In genomic region chr9:58299356-58299799, GRCm38 (mm10) we compare ENCODE assay signal across 12 mouse cellular contexts. TPM values are rescaled to one million over a fixed set of nuclear protein-coding genes. Genes with fewer than 3 reads are reported as not detected.
DNase-seq lines count a peak whose midpoint lies in the region; ATAC-seq and TF ChIP-seq lines count a peak whose summit lies in the region.
"Had no signal": no experiment of that assay in that cellular context is flagged by ENCODE, and none has a peak within 500 bp of the region (broad histone marks: within the 10 kb centered on the region; RNA-seq: fewer than 3 reads in every experiment).

No protein-coding gene starts in this region.

- WGBS in lung, postnatal 0 days = 53% methylated on average over 2 of the region's 2 CpGs
- 33% methylated on average over 2 of the region's 2 CpGs for WGBS in embryonic facial prominence, embryonic 15.5 days
- 38% methylated on average over 2 of the region's 2 CpGs for WGBS in stomach, embryonic 16.5 days
- WGBS in forebrain, embryonic 13.5 days = 60% methylated on average over 2 of the region's 2 CpGs
- 57% methylated on average over 2 of the region's 2 CpGs for WGBS in forebrain, embryonic 11.5 days

- H3K4me2 ChIP-seq in lung, postnatal 0 days (replicated peaks; ENCODE audit: low read depth, low read length) = no peak overlapping the region
- no peak overlapping the region for H3K4me2 ChIP-seq in embryonic facial prominence, embryonic 15.5 days (replicated peaks)
- no peak overlapping the region for H3K4me2 ChIP-seq in stomach, embryonic 16.5 days (ENCODE audit: low read depth, low read length)
- H3K4me2 ChIP-seq in forebrain, embryonic 13.5 days = no peak overlapping the region
- H3K4me2 ChIP-seq in forebrain, embryonic 11.5 days (ENCODE audit: low read depth, low read length, severe bottlenecking) = no peak overlapping the region
- H3K4me2 ChIP-seq: liver, embryonic 13.5 days; midbrain, embryonic 12.5 days had no signal

- H3K27ac ChIP-seq in lung, postnatal 0 days (ENCODE audit: low read length) = no peak overlapping the region
- 0 out of 2 replicates have a peak overlapping the region, but pooled peaks have one; percentile 22 for H3K27ac ChIP-seq in embryonic facial prominence, embryonic 15.5 days (replicated peaks)
- H3K27ac ChIP-seq in stomach, embryonic 16.5 days (ENCODE audit: low read length) = peak overlapping the region; percentile 62
- H3K27ac ChIP-seq in forebrain, embryonic 13.5 days = no peak overlapping the region
- no peak overlapping the region for H3K27ac ChIP-seq in forebrain, embryonic 11.5 days (ENCODE audit: low read depth, low read length)
- H3K27ac ChIP-seq: liver, embryonic 13.5 days; midbrain, embryonic 12.5 days had no signal

- no peaks in the 10 kb centered on the region for H3K27me3 ChIP-seq in lung, postnatal 0 days (replicated peaks; ENCODE audit: insufficient read depth, low read length)
- H3K27me3 ChIP-seq in embryonic facial prominence, embryonic 15.5 days = no peaks in the 10 kb centered on the region
- H3K27me3 ChIP-seq in stomach, embryonic 16.5 days (ENCODE audit: control insufficient read depth, insufficient read depth, low read length) = no peaks in the 10 kb centered on the region
- H3K27me3 ChIP-seq in forebrain, embryonic 13.5 days = no peaks in the 10 kb centered on the region
- H3K27me3 ChIP-seq in forebrain, embryonic 11.5 days (ENCODE audit: control insufficient read depth, insufficient read depth, low read length) = no peaks in the 10 kb centered on the region
- H3K27me3 ChIP-seq: liver, embryonic 13.5 days; midbrain, embryonic 12.5 days had no signal

- DNase-seq in lung, postnatal 0 days (ENCODE audit: low spot score) = peak; percentile 74
- no peak for DNase-seq in lung, postnatal 36 days
- DNase-seq in heart, postnatal 25 days (ENCODE audit: low spot score) = peak; percentile 41
- DNase-seq in forebrain, embryonic 11.5 days (ENCODE audit: low spot score) = no peak
- DNase-seq in ovary, postnatal 14 days (ENCODE audit: low spot score) = no peak
- DNase-seq: liver, embryonic 13.5 days had no signal

- H3K9ac ChIP-seq in lung, postnatal 0 days (replicated peaks; ENCODE audit: low read depth) = no peak overlapping the region
- H3K9ac ChIP-seq in embryonic facial prominence, embryonic 15.5 days = no peak overlapping the region
- H3K9ac ChIP-seq in stomach, embryonic 16.5 days (ENCODE audit: low read length) = no peak overlapping the region
- H3K9ac ChIP-seq in forebrain, embryonic 13.5 days = no peak overlapping the region
- no peak overlapping the region for H3K9ac ChIP-seq in forebrain, embryonic 11.5 days (ENCODE audit: low read length)
- H3K9ac ChIP-seq: liver, embryonic 13.5 days; midbrain, embryonic 12.5 days had no signal

- H3K9me3 ChIP-seq in lung, postnatal 0 days (ENCODE audit: low read length) = no peaks in the 10 kb centered on the region
- no peaks in the 10 kb centered on the region for H3K9me3 ChIP-seq in embryonic facial prominence, embryonic 15.5 days (replicated peaks)
- H3K9me3 ChIP-seq in stomach, embryonic 16.5 days (replicated peaks; ENCODE audit: control insufficient read depth, low read length) = no peaks in the 10 kb centered on the region
- no peaks in the 10 kb centered on the region for H3K9me3 ChIP-seq in forebrain, embryonic 13.5 days (replicated peaks)
- H3K9me3 ChIP-seq in forebrain, embryonic 11.5 days (ENCODE audit: control insufficient read depth, low read length) = no peaks in the 10 kb centered on the region
- H3K9me3 ChIP-seq: G1E; liver, embryonic 13.5 days; midbrain, embryonic 12.5 days had no signal

- no peak for TF ChIP-seq CTCF in lung, postnatal 0 days (IDR thresholded peaks at IDR 0.05)

- peaks cover 3% of the 10 kb centered on the region; the same call in 1 of the 2 replicates for H3K4me1 ChIP-seq in lung, postnatal 0 days (ENCODE audit: insufficient read depth, low read depth, low read length)
- peaks cover 48% of the 10 kb centered on the region for H3K4me1 ChIP-seq in embryonic facial prominence, embryonic 15.5 days
- peaks cover 55% of the 10 kb centered on the region for H3K4me1 ChIP-seq in stomach, embryonic 16.5 days (ENCODE audit: control insufficient read depth, insufficient read depth, low read length)
- peaks cover 11% of the 10 kb centered on the region; the same call in 1 of the 2 replicates for H3K4me1 ChIP-seq in forebrain, embryonic 13.5 days
- peaks cover 6% of the 10 kb centered on the region; the same call in 1 of the 2 replicates for H3K4me1 ChIP-seq in forebrain, embryonic 11.5 days (replicated peaks; ENCODE audit: control insufficient read depth, insufficient read depth, low read length)

- peak; percentile 60 for TF ChIP-seq EP300 in lung, postnatal 0 days (IDR thresholded peaks at IDR 0.05)

- no peaks in the 10 kb centered on the region for H3K36me3 ChIP-seq in lung, postnatal 0 days (ENCODE audit: insufficient read depth, low read length)
- H3K36me3 ChIP-seq in embryonic facial prominence, embryonic 15.5 days = peaks cover 4% of the 10 kb centered on the region; the same call in 1 of the 2 replicates
- H3K36me3 ChIP-seq in stomach, embryonic 16.5 days (ENCODE audit: control insufficient read depth, insufficient read depth, low read length) = no peaks in the 10 kb centered on the region
- H3K36me3 ChIP-seq in forebrain, embryonic 13.5 days (ENCODE audit: poor library complexity, severe bottlenecking) = no peaks in the 10 kb centered on the region
- H3K36me3 ChIP-seq in forebrain, embryonic 11.5 days (ENCODE audit: control insufficient read depth, insufficient read depth, low read length) = no peaks in the 10 kb centered on the region
- H3K36me3 ChIP-seq: G1E; liver, embryonic 13.5 days; midbrain, embryonic 12.5 days had no signal

- peak; percentile 69 for ATAC-seq in lung, postnatal 0 days
- no peak for ATAC-seq in embryonic facial prominence, embryonic 15.5 days (ENCODE audit: insufficient number of reproducible peaks, low FRiP score, low TSS enrichment, low read depth)
- ATAC-seq in stomach, embryonic 16.5 days (ENCODE audit: insufficient read depth, low FRiP score) = peak; percentile 63; the same call in 1 of the 2 replicates
- ATAC-seq in forebrain, embryonic 13.5 days = no peak
- ATAC-seq in forebrain, embryonic 11.5 days (replicated peaks; ENCODE audit: low FRiP score) = no peak
- ATAC-seq: forebrain, embryonic 14.5 days had no signal

- no peak overlapping the region for H3K4me3 ChIP-seq in lung, postnatal 0 days (ENCODE audit: low read depth, low read length)
- H3K4me3 ChIP-seq in embryonic facial prominence, embryonic 15.5 days (replicated peaks) = no peak overlapping the region
- no peak overlapping the region for H3K4me3 ChIP-seq in stomach, embryonic 16.5 days (replicated peaks; ENCODE audit: low read length)
- no peak overlapping the region for H3K4me3 ChIP-seq in forebrain, embryonic 13.5 days
- H3K4me3 ChIP-seq in forebrain, embryonic 11.5 days (ENCODE audit: low read depth, low read length) = no peak overlapping the region
- H3K4me3 ChIP-seq: liver, embryonic 13.5 days; midbrain, embryonic 12.5 days had no signal

- intact Hi-C loops in heart, postnatal 25 days (cut with DNase I) = no loop called here

RNA-seq across cellular contexts. Expression of gene Loxl1, which starts 13.6 kb away (rescaled TPM):
- 121 and 122 TPM in 2 replicates for polyA plus RNA-seq in lung, postnatal 0 days (2015; fragmentation: Nextera tagmentation; extraction: Ambion mirVana)
- 89.8 and 92.4 TPM in 2 replicates for polyA plus RNA-seq in embryonic facial prominence, embryonic 15.5 days (2015; fragmentation: Nextera tagmentation; extraction: Ambion mirVana)
- total RNA-seq in heart, postnatal 25 days (2021) = 10 to 100 TPM; 36.6 to 36.7 TPM
- 31.0 and 33.4 TPM in 2 replicates for polyA plus RNA-seq in stomach, embryonic 16.5 days (2015; fragmentation: Nextera tagmentation; extraction: Ambion mirVana)
- 5.0 and 5.8 TPM in 2 replicates for polyA plus RNA-seq in forebrain, embryonic 13.5 days (2015; fragmentation: Nextera tagmentation; extraction: Ambion mirVana)
- polyA plus RNA-seq in forebrain, embryonic 11.5 days (2014; fragmentation: Nextera tagmentation; extraction: Ambion mirVana) = 10.2 and 13.0 TPM in 2 replicates
- total RNA-seq: G1E had no signal
- polyA plus RNA-seq: G1E had no signal

RNA-seq across cellular contexts. Expression of gene Stoml1, which starts 46.4 kb away (rescaled TPM):
- 30.8 and 34.3 TPM in 2 replicates for polyA plus RNA-seq in lung, postnatal 0 days (2015; fragmentation: Nextera tagmentation; extraction: Ambion mirVana)
- 35.9 and 42.8 TPM in 2 replicates for polyA plus RNA-seq in embryonic facial prominence, embryonic 15.5 days (2015; fragmentation: Nextera tagmentation; extraction: Ambion mirVana)
- total RNA-seq in heart, postnatal 25 days (2021) = 10 to 100 TPM; 10.3 to 13.5 TPM
- 23.7 and 26.0 TPM in 2 replicates for polyA plus RNA-seq in stomach, embryonic 16.5 days (2015; fragmentation: Nextera tagmentation; extraction: Ambion mirVana)
- polyA plus RNA-seq in forebrain, embryonic 13.5 days (2015; fragmentation: Nextera tagmentation; extraction: Ambion mirVana) = 71.6 and 77.9 TPM in 2 replicates
- 37.6 and 39.4 TPM in 2 replicates for polyA plus RNA-seq in forebrain, embryonic 11.5 days (2014; fragmentation: Nextera tagmentation; extraction: Ambion mirVana)

RNA-seq across cellular contexts. Expression of gene Pml, which starts 49.8 kb away (rescaled TPM):
- 6.4 and 6.8 TPM in 2 replicates for polyA plus RNA-seq in lung, postnatal 0 days (2015; fragmentation: Nextera tagmentation; extraction: Ambion mirVana)
- 14.5 and 17.0 TPM in 2 replicates for polyA plus RNA-seq in embryonic facial prominence, embryonic 15.5 days (2015; fragmentation: Nextera tagmentation; extraction: Ambion mirVana)
- 10 to 100 TPM in 1 of 2 experiments, 1 to 10 TPM in 1; 10.0 to 12.6 TPM for total RNA-seq in heart, postnatal 25 days (2021)
- 17.9 and 19.0 TPM in 2 replicates for polyA plus RNA-seq in stomach, embryonic 16.5 days (2015; fragmentation: Nextera tagmentation; extraction: Ambion mirVana)
- polyA plus RNA-seq in forebrain, embryonic 13.5 days (2015; fragmentation: Nextera tagmentation; extraction: Ambion mirVana) = 7.1 and 8.3 TPM in 2 replicates
- 13.6 and 13.7 TPM in 2 replicates for polyA plus RNA-seq in forebrain, embryonic 11.5 days (2014; fragmentation: Nextera tagmentation; extraction: Ambion mirVana)

Comparison
In these comparisons a context has a peak if more than half of its experiments do, and no peak if none do; other contexts are left out.
1. DNase-seq: peak in lung, postnatal 0 days (single experiment) and heart, postnatal 25 days (single experiment); none in lung, postnatal 36 days (single experiment), forebrain, embryonic 11.5 days (single experiment) and ovary, postnatal 14 days (single experiment).
2. ATAC-seq: peak in lung, postnatal 0 days (single experiment) and stomach, embryonic 16.5 days (single experiment); none in embryonic facial prominence, embryonic 15.5 days (single experiment), forebrain, embryonic 13.5 days (single experiment) and forebrain, embryonic 11.5 days (single experiment).
3. H3K27ac ChIP-seq: peak in embryonic facial prominence, embryonic 15.5 days (single experiment) and stomach, embryonic 16.5 days (single experiment); none in lung, postnatal 0 days (single experiment), forebrain, embryonic 13.5 days (single experiment) and forebrain, embryonic 11.5 days (single experiment).